Mouse (Mus musculus) CH12.LX (cell line): Measurements from ENCODE around the gene Gpr152.

ENCODE experiments used
- BHLHE40 ChIP-seq: IDR thresholded peaks from 2 replicates; pipeline ENCODE4 v1.6.1; 2011; ENCODE audit warnings: mild to moderate bottlenecking, low read depth, low read length, improper control_type of control experiment
- CTCF ChIP-seq, 2 experiments: IDR thresholded peaks in 1 of 2; conservative IDR thresholded peaks in 1 of 2; 2 replicates each; pipeline ENCODE4 v1.5.1; 2011 to 2012; ENCODE audit warnings: low read depth in 2 of 2, low read length in 2 of 2, improper control_type of control experiment in 1 of 2, inconsistent platforms in 1 of 2, mild to moderate bottlenecking in 1 of 2, moderate library complexity in 1 of 2
- E2F4 ChIP-seq: IDR thresholded peaks from 2 replicates; pipeline ENCODE4 v1.6.1; 2011; ENCODE audit warnings: low read depth, low read length, improper control_type of control experiment; ENCODE audit not compliant: insufficient replicate concordance
- HCFC1 ChIP-seq: IDR thresholded peaks from 2 replicates; pipeline ENCODE4 v1.6.1; 2012; ENCODE audit warnings: low read depth, mild to moderate bottlenecking, inconsistent platforms, low read length, improper control_type of control experiment
- IRF4 ChIP-seq: IDR thresholded peaks from 2 replicates; pipeline ENCODE4 v1.6.1; 2014; ENCODE audit warnings: low read depth, mild to moderate bottlenecking, inconsistent platforms, low read length, improper control_type of control experiment
- MAFK ChIP-seq: IDR thresholded peaks from 2 replicates; pipeline ENCODE4 v1.6.1; 2011; ENCODE audit warnings: low read length, improper control_type of control experiment; ENCODE audit not compliant: insufficient replicate concordance
- NELFE ChIP-seq: IDR thresholded peaks from 2 replicates; pipeline ENCODE4 v1.6.1; 2011; ENCODE audit warnings: low read depth, low read length, improper control_type of control experiment
- POLR2A ChIP-seq: IDR thresholded peaks from 2 replicates; pipeline ENCODE4 v1.6.1; 2011; ENCODE audit warnings: low read depth, mild to moderate bottlenecking, improper control_type of control experiment, low read length
- RAD21 ChIP-seq: IDR thresholded peaks from 2 replicates; pipeline ENCODE4 v1.6.1; 2011; ENCODE audit warnings: low read depth, mild to moderate bottlenecking, low read length, improper control_type of control experiment, moderate library complexity
- USF1 ChIP-seq: IDR thresholded peaks from 2 replicates; pipeline ENCODE4 v1.6.1; 2014; ENCODE audit warnings: low read depth, mild to moderate bottlenecking, inconsistent platforms, low read length, improper control_type of control experiment

GRCm38 (mm10) chr19:4170723-4171392 is 31.3 kb downstream of the Gpr152 start:
- TF ChIP-seq CTCF (conservative IDR thresholded peaks at IDR 0.05 in 1 of 2, IDR thresholded peaks at IDR 0.05 in 1 of 2; ENCODE audit: low read depth in 2 of 2, low read length in 2 of 2) (no peak), POLR2A (no peak), IRF4 (no peak), USF1 (no peak), NELFE (no peak), RAD21 (no peak), BHLHE40 (no peak), HCFC1 (no peak), E2F4 (no peak), MAFK (no peak)
